Mouse (Mus musculus): ENCODE measurements around the gene Aknad1.

The Aknad1 gene

DNA sequence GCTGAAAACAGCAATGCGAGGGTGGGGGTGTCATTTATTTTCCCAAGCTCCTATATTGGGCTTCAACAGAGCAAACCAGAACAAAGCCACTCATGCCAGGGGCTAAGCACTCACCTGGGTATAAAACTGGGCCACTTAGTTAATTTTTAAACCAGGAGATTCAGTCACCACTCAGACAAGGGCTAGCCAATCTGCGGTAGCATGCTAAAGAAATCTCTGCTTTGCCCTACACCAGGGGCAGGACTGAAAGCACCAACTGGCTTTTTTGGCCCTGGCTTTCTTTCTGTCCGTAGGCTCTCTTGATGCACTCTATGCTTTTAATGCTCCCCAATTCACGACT, 49.0 kb downstream of the Aknad1 start:
- DNase-seq: no peak

DNA sequence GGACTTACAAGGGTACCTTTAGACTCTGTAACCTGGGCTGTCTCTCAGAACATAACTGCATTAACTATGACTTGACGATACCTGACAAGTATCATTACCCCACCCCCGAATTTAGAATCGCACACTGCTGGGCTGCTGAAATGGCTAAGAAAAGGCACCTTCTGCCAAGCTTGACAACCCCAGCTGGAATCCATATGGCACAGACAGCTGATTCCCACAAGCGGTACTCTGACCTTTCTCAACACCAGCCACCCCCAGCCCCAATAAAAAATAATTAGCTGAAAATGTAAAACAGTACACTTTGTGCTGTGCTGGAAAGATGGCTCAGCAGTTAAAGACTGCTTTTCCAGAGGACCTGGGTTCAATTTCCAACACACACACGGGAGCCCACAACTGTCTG, 49.8 kb downstream of the Aknad1 start:
- peak; percentile 9 for DNase-seq

DNA sequence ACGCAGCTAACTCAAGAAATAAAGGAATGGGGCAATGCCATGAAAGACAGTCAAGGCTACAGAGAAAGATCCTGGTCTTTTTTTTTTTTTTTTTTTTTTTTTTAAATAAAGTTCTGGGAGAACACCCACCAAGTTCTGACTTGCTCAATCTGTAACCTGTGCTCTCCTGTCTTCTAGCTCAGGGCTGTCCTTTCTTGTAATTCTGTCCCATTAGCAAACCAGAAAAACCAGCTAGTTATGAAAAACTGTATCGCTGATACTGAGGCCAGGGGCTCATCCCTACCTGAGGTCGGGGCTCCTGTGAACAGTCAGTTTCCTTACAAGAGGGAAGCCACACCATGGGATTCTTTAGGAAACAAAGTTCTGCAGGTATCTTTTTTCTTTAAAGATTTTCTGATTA, 51.0 kb downstream of the Aknad1 start:
- no peak for DNase-seq

DNA sequence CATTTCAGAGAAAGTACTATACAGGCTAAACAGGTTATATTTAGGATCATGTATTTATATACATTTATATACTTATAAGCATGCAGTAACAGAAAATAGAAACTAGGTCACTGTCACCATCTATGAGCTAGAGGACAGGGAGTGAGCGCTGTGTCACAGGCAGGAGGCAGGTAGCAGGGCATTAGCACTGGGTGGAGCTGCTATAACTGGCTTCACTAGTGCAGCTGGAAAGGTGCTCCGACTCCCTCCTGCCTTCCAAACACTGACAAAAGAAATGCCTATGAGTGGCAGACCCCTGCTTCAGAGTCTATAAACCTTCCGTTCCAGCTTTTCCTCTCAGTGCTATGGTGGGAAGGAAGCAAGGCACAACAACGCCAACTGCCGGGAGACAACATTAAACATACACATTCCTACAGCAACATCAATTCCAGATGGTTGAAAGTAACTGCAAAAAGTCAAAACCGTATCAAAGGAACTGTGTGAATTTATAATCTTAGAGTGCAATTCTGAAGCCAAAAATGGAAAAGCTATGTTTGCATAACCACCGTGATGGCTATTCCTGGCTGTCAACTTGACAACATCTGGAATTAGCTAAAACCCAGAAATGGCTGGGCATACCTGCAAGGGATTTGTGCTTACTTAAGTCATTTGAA, 51.7 kb downstream of the Aknad1 start:
- DNase-seq: no peak

DNA sequence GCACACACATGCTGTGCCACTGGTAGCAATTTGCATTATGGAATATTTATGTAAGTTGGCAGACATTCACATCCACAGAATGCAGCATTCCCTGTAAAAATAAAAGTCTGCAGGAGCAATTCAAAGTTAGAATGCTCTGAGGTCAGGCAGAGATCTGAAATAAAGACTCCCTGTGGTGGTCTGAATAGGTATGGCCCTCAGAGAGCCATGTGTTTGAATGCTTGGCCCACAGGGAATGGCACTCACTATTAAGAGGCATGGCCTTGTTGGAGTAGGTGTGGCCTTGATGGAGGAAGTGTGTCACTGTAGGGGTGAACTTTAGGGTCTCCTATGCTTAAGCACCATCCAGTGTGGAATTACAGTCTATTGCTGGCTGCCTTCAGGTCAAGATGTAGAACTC, 53.0 kb downstream of the Aknad1 start:
- no peak for DNase-seq

DNA sequence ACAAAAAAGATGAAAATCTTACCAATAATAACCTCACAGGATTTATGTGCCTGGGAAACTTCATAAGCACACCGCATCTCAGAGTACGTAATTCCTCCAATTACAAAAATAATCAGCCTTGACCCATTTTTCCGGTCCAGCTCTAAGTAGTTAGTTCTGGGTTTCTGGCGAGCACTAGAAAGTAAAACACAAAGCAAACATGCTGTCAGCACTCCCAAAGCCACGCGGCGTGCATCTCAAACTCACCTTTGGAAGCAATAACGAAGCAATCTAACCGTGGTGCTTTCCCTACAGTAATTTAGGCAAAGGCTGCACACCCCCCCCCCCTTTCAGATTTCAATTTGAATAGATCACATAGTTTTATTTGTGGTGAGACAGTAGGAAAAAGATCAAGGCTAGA, 55.3 kb downstream of the Aknad1 start:
- no peak for DNase-seq

DNA sequence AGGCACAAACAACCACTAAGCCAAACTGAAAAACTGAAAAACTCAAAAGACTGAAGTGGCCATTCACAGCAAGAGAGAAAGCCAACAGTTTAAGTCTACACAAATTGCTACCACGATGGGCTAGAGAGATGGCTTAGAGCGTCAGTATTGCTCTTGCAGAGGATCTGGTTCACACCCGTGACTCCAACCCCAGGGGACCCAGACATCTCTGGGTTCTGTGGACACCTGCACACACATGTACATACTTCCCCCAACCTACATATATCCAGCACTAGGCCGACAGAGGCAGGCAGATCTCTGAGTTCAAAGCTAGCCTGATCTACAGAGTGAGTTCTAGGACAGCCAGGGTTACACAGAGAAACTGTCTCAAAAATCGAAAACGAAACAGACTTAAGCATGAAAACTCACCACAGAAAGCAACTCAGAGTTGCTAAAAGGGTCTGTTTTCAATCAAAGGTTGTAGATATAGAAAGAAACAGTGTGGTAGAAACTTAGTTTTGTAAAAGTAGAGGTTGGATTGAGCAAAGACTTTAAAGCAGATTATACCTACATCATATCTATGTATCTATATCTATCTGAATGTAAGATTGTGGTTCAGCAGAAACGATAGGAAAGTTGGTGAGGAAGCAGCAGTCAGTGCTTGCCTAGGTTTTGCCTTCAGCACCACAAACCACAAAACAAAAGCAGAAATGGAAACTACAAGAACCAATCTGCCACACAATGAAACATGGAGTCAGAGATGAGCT, 56.3 kb downstream of the Aknad1 start:
- no peak for DNase-seq

DNA sequence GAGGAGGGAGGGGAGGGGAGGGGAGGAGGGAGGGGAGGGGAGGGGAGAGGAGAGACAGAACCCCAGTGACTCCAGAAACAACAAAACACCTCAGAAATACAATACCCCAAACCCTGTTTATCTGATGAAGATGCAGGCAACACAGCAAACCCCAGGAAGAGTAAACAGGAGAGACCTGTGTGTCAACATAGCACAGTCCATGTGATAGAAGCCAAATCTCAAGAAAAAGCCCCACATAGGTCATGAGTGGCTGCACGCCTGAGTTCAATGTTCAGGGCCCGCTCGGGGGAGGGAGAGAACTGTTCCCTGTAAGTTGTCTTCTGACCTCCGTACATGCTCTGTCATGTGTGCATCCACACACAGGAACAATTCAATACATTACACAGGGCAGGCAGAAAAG, 56.9 kb downstream of the Aknad1 start:
- DNase-seq: no peak

DNA sequence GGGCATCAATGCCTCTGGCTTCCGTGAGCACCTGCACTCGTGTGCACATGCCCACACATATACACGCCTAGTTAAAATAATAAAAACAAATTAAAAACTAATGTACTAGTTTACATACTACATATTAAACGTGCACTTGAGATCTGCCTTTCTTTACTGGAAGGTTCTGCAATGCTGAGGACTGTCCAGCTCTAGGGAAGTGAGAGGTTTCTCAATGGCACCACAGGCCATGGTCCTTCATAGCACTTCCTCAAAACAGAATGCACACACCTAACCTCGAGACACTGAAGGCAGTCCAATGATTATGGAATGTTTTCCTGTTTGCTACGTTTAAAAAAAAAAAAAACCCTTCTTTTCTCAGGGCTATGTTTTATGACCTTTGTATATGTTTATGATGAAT, 58.3 kb downstream of the Aknad1 start:
- no peak for DNase-seq

DNA sequence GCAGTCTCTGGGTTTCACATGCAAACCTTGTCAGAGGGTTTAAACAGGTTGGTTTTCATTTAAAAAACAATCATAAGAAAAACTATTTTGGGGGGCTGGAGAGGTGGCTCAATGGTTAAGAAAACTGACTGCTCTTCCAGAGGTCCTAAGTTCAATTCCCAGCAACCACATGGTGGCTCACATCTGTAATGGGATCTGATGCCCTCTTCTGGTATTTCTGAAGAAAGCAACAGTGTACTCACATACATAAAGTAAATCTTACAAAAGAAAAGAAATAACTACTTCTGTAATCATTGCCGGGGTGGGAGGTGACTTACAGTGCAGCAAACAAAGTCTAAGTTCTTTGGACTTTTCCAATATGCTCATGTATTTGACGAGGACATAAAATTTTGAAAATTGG, 58.9 kb downstream of the Aknad1 start:
- no peak for DNase-seq

DNA sequence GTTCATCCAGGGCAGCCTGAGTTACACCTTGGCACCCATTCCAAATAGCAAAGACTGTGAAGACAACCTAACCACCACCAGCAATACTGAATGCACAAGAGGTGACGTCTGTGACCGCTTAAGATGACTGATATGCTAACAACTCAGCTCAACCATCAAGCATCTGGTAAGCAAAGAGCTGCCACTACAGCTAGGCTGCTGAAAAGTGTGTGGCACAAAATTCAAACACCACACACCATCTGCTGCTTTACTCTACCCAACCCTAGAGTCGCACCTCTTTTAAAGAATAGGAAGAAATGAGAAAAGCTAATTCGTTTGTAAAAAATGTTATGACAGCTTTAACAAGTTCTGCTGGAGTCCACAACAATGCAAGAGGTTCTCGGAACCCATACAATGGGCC, 66.2 kb downstream of the Aknad1 start:
- DNase-seq: no peak

DNA sequence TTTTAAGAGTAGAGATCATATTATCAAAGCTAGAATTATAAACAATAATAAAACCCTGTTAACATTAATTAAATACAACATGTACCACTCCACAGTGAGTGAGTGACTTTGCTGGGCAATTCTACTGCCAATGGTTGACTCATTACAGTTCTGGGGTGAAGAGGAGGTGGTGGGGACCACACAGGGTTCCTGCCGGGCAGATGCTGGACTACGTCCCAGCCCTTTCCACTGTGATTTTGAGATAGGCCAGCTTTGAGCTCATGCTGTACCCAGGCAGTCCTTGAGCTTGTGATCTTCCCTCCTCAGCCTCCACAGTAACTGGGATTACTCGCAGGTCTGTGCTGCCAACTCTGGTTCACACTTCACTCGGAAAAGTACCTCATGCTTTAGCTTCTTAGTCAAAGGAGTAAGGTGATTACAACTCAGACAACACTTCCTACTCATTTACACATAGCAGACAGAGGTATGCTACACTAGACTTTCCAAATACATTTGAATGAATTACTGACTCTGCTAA, 71.3 kb downstream of the Aknad1 start:
- no peak for DNase-seq

DNA sequence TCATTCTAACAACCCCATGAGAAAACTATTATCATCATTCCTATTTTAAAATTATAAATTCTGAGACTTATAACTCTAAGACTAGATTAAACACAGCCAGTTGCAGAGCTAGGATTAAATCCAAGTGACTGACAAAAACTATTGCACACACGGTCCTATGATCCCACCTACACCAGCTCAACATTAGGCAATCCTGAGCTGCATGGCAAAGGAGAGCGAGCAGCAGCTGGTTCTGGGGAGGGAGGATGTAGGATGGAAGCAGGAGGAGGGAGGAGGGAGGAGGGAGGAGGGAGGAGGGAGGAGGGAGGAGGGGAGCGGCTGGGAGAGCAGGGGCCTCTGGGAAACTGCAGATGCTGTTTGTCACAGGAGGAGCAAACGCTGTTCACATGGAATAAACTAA, 76.2 kb downstream of the Aknad1 start:
- DNase-seq: no peak

DNA sequence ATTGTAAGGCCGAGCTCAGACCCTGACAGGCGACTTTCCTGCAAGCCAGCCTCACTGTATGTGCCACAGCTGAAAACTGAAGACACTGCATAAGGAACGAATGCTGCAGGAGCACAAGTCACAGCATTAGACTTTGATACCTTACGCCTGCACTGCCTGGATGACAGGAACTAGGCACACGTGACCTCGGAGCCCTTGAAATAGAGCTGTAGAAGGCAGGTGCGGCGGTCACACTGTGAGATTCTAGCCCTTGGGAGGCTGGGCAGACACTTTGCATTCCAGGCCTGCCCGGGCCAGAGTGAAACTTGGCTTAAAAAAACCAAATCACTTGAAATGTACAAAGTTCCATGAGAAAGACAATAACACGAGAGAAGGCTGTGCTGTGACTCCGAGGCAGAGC, 91.0 kb downstream of the Aknad1 start:
- no peak for DNase-seq

DNA sequence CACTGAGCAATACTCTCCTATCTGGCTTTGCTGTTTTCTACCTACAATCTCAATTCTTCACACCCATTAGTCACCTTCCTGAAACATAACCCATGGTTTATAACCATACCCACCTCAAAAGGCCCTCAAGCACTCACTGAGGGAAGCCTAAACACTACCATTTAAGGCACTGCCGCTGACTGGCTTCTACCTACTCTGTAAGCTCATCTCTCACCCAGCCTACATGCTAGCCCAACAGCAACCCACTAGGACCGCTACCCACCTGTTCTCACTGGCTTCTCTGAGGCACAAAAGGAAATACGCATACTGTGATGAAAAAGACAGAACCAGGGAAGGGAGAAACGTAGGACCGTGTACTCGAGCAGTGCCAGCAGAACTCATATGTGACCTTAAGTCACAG, 92.3 kb downstream of the Aknad1 start:
- no peak for DNase-seq

All from retina, postnatal 1 day (tissue).